Mouse (Mus musculus): ENCODE results near the gene Wnt11.

Wnt11 gene

GRCm38 (mm10) chr7:98834711-98835321, at the start of gene Wnt11:
Gene Wnt11, plus strand, starts transcription at chr7:98835112.
- under 1% methylated on average over 66 of the region's 66 CpGs for WGBS

GRCm38 (mm10) chr7:98786792-98787612, 47.9 kb upstream of the Wnt11 start:
- WGBS = 75% methylated on average over 11 of the region's 11 CpGs

DNA sequence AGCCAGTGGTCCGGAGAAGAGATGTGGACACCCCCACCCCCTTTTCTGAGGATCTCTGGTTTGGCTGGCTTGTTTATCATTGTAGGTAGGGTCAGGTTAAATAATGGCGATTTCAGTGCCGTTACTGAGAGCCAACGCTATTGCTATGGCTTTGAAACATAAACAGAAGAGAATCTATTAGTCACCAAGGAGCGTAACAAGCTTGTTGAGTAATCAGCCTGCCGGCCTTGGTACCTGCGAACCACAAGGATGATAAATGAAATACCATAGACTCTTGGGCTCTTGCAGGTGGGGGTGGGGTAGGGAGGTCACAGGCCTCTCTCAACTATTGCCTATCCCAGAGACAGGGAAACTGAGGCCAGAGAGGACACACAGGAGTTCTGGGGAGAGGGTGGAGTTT, 46.2 kb upstream of the Wnt11 start:
- WGBS = 93% methylated on average over 7 of the region's 7 CpGs

- WGBS = 88% methylated on average over 4 of the region's 4 CpGs
Measured at GRCm38 (mm10) chr7:98789121-98789520, 45.8 kb upstream of the Wnt11 start.

- 72% methylated on average over 5 of the region's 5 CpGs for WGBS
Measured at GRCm38 (mm10) chr7:98791864-98792263, 43.0 kb upstream of the Wnt11 start.

GRCm38 (mm10) chr7:98793811-98794210, 41.1 kb upstream of the Wnt11 start:
- WGBS = 80% methylated on average over 5 of the region's 5 CpGs

- 76% methylated on average over 3 of the region's 3 CpGs for WGBS
Measured at GRCm38 (mm10) chr7:98794444-98794843, 40.5 kb upstream of the Wnt11 start.

DNA sequence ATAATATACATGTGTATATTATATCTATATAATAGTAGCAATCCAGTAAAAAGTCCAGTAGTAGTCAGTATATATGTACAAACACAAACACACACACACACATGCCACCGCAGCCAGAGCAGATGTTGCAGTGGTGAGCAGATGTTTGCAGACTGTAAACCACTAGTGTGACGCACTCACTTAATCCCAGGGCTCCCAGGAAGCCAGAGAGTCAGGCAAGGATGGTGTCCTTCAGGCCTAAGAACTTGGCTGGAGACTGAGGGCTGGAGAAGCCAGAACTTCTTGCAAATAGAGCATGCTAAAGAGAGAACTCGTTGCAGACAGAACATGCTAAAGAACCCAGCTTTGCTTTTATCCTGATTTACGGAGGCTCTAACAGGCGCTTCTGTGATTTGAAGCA, 39.3 kb upstream of the Wnt11 start:
- 93% methylated on average over 5 of the region's 5 CpGs for WGBS

DNA sequence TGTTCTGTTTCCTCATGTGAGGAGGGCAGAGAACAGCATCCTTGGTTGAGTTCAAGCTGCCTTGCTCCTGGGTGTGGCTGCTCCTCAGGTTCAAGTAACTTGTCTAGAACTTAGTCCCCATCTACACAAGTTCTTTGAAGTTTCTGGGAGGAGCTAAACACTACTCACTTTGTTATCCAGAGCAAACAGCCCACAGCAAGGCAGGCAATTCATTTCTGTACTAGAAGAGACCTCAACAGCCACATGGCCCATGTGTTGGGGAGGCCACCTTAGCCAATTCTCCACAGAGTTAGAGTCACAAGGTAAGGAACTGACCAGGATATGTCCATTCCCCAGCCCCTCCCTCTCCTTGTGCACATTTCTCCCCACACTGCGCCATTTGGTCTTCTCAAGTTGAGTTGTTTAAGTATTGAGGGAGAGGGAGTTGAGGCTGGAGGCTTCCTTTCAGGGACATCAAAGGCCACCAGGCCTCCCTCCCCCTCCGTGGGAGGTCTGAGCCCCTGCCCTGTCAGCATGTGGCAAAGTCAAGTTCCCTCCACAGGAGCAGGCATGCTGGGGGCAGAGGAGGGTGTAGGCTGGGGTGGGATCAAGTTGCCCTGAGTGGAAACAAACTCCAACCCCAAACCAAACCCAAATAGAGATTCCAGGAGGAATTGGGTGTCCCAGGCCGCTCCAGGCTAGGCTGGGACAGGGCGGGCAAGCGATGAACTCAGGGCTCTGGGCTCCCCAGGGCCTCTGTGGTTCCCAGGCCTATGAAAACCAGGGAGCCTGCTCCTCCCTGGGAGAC, 37.4 kb upstream of the Wnt11 start:
- WGBS = 62% methylated on average over 5 of the region's 5 CpGs

DNA sequence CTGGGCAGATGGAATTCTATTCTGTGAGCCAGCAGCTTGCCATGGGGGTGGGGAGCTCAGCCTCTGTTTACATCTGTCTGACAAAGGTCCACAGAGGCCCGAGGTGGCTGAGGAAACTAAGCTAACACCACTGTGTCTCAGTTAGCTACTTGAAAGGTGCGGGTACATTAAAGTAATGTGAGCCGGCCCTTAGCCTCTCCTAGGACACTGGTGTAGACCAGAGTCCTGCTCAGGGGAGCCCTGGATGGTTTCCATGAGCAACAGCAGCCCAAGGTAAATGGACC, 36.8 kb upstream of the Wnt11 start:
- 76% methylated on average over 3 of the region's 3 CpGs for WGBS

DNA sequence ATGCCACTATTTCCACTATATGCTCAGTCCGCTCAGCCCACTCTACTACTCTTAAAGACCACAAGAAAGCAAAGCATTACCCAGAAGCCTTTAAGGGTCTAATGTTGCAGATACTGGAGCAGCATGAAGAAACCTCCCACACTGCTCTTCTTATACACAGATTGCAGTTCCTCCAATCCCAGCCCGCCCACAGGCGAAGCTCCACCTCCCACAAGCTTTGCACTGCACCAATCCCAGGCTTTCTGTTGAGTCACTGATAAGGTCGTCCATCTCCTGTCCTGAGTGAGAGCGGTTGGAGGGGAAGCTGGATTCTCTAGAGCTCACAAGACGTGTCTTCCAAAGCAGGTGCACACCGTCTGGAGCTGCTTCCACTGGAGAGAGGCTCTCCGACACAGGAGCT, 34.5 kb upstream of the Wnt11 start:
- WGBS = 73% methylated on average over 8 of the region's 8 CpGs

DNA sequence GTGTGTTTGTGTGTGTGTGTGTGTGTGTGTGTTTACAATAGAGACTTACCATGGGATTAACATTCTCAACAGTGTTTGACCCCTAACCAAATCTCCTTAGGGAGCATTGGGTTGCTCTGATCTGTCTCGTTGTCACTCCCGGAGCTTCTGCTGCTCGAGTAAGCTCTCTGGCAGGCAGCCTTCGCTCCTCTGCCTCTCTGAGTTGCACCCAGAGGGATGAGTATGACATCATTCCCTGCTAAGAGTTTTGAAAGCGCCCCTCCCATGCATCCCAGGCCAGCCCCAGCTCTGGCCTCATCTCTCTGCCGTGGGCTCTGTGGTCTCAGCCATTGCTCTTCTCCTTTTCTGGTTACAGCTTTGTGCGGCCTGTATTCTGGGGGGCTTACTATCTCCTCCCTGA, 33.8 kb upstream of the Wnt11 start:
- WGBS = 56% methylated on average over 7 of the region's 7 CpGs

GRCm38 (mm10) chr7:98803181-98803580, 31.7 kb upstream of the Wnt11 start:
- 84% methylated on average over 9 of the region's 9 CpGs for WGBS

- WGBS = 65% methylated on average over 12 of the region's 12 CpGs
Measured at GRCm38 (mm10) chr7:98804841-98805772, 29.8 kb upstream of the Wnt11 start.

- WGBS = 85% methylated on average over 3 of the region's 3 CpGs
Measured at GRCm38 (mm10) chr7:98806961-98807360, 28.0 kb upstream of the Wnt11 start.

- 84% methylated on average over 6 of the region's 6 CpGs for WGBS
Measured at GRCm38 (mm10) chr7:98809372-98809771, 25.5 kb upstream of the Wnt11 start.

- 88% methylated on average over 2 of the region's 2 CpGs for WGBS
Measured at GRCm38 (mm10) chr7:98810619-98811018, 24.3 kb upstream of the Wnt11 start.

GRCm38 (mm10) chr7:98820501-98820900, 14.4 kb upstream of the Wnt11 start:
- WGBS = 100% methylated on average over 1 of the region's 1 CpGs

GRCm38 (mm10) chr7:98822881-98823280, 12.0 kb upstream of the Wnt11 start:
- WGBS = 95% methylated on average over 6 of the region's 6 CpGs

DNA sequence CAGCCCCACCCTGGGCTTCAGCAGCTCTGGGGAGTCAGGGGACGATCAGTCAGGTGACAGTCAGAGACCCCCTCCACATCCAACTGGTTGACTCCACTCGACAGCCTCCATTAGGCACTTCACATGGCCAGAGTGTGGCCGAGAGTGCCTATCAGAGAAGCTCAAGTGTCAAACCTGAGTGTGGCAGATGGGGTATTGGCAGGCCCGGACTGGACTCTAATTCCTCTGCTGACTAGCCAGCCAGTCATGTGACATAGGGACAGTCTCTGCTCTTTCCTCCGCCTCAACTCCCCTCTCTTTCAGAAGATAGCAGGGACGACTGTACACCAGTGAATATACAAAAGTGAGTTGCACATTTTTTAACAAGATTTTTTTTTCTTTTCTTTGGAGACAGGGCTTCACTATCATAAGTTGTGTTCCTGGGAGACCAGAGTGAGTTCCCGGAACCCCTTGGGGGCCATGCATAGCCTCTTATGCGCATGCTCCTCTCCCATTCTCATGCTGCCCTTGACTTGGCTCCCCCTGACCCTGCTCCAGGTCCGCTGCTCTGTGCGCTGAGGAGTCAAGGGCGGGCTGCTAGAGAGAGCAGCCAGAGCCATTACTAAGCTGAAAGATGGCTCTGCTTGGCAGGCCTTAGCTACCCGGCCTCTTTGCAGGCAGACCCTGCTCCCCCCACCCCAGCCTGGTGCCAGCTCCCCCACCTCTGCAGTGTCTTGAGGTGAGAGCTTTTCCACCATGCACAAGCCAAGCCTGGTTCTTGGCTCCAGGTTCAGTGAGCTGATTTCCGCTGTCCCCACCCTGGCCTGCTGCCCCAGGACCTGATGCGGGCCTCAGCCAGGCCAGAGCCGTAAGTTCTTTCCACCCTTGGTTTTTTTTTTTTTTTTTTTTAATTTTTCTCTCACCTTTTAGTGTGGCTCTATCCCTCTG, 10.8 kb upstream of the Wnt11 start:
- 87% methylated on average over 15 of the region's 15 CpGs for WGBS

DNA sequence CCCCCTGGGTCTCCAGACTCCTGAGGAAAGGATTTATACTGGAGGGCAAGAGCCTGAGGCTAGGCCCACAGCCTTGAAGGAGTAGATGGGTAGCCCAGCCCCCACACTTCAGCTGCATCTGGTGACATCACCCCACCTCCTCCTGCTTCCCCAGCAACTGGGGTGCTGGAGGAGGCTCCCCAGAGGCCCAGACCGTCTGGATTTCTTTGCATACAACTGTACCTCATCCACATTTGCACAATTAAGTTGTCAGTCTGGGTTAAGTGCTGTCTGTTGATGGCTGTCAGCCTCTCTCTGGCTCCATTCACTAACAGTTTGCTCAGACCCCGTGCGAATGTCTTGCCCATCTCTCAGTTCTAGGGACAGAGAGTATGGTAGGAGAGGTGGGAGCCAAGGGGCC, 6.9 kb upstream of the Wnt11 start:
- whole genome bisulfite sequencing = 73% methylated on average over 3 of the region's 3 CpGs
